Mouse (Mus musculus) neural tube, embryonic 15.5 days (tissue): ENCODE measurements at regions not wholly inside any gene's neighbourhood (a gene's known extent, or its start where the extent isn't known, plus 50 kb on each side); places are given as distances from the start of the nearest gene placed in this dataset.

Experiments
- ATAC-seq: fragments of 200-750 bp; cut with Nextera tagmentation; 2 replicates; pipeline ENCODE4 v1.8.0; 2017; ENCODE audit warnings: mild to moderate bottlenecking, moderate TSS enrichment, moderate library complexity; ENCODE audit not compliant: low FRiP score
- H3K27ac ChIP-seq: fragments of 300-500 bp; sonication (generic); replicated peaks from 2 replicates; pipeline ENCODE4 v1.5.1; 2015; ENCODE audit warnings: mild to moderate bottlenecking, inconsistent platforms
- H3K27me3 ChIP-seq: fragments of 300-500 bp; sonication (generic); replicated peaks from 2 replicates; pipeline ENCODE4 v1.6.1; 2015; ENCODE audit warnings: inconsistent platforms
- H3K36me3 ChIP-seq: fragments of 300-500 bp; sonication (generic); 2 replicates; pipeline ENCODE4 v1.6.1; 2015; ENCODE audit warnings: inconsistent platforms
- H3K4me1 ChIP-seq: fragments of 300-500 bp; sonication (generic); 2 replicates; pipeline ENCODE4 v1.6.1; 2015; ENCODE audit warnings: inconsistent platforms
- H3K4me2 ChIP-seq: fragments of 300-500 bp; sonication (generic); 2 replicates; pipeline ENCODE4 v1.6.1; 2015; ENCODE audit warnings: inconsistent platforms, mild to moderate bottlenecking, moderate library complexity
- H3K4me3 ChIP-seq: fragments of 300-500 bp; sonication (generic); replicated peaks from 2 replicates; pipeline ENCODE4 v1.5.1; 2015; ENCODE audit warnings: mild to moderate bottlenecking, inconsistent platforms
- H3K9ac ChIP-seq: fragments of 300-500 bp; sonication (generic); replicated peaks from 2 replicates; pipeline ENCODE4 v1.6.1; 2015; ENCODE audit warnings: mild to moderate bottlenecking, inconsistent platforms
- H3K9me3 ChIP-seq: fragments of 300-500 bp; sonication (generic); replicated peaks from 2 replicates; pipeline ENCODE4 v1.6.1; 2016; ENCODE audit warnings: inconsistent platforms
- WGBS: fragments of 180-500 bp; shearing (Covaris S2); methylation state at CpG from one replicate; pipeline ENCODE4 v1.1.7; 2015; ENCODE audit warnings: mixed read lengths; 5-methylcytosine and 5-hydroxymethylcytosine counted together

- H3K27ac ChIP-seq, result no peak overlapping the region
These were observed 142.5 kb downstream of the Tmem18 start for GRCm38 (mm10) chr12:30726747-30727146.

DNA sequence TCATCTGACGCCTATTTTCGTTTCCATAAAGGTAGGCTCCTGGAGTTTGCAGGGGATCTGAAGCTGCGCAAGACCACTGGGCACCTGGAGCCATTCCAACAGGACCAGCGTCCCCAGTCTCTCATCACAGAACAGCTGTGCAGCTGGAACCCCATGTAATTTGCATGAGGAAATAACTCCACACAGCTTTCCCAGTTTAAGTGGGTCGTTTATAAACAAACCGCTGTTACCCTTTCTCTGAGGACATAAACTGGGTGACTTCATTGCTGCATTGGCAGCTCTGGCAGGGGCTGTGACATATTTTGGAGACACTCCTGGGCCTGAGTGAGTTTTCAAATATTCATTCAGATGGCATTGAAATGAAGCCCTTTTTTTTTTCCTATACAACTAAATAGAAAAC, 145.2 kb downstream of the Tmem18 start:
- no peaks in the 10 kb centered on the region for H3K27me3 ChIP-seq
- H3K9ac ChIP-seq, result no peak overlapping the region
- 50% methylated on average over 6 of the region's 6 CpGs for WGBS

More at GRCm38 (mm10) chr12:30726747-30727146, 142.5 kb downstream of the Tmem18 start:
- Histone ChIP-seq H3K9ac (no peak overlapping the region), H3K4me1 (0 out of 2 replicates have a peak, but pooled peaks cover 7% of the 10 kb centered on the region), H3K4me3 (no peak overlapping the region), H3K27me3 (no peaks in the 10 kb centered on the region), H3K36me3 (no peaks in the 10 kb centered on the region), H3K9me3 (no peaks in the 10 kb centered on the region), H3K4me2 (no peak overlapping the region)
- 29% methylated on average over 4 of the region's 4 CpGs for WGBS
- 0 out of 2 replicates have a peak, but pooled peaks have one; percentile 34 for ATAC-seq

GRCm38 (mm10) chr12:30767621-30768020, 116.5 kb upstream of the Alkal2 start:
- Histone ChIP-seq H3K27me3 (no peaks in the 10 kb centered on the region), H3K4me3 (no peak overlapping the region), H3K9me3 (no peaks in the 10 kb centered on the region), H3K36me3 (no peaks in the 10 kb centered on the region), H3K27ac (no peak overlapping the region), H3K4me1 (no peaks in the 10 kb centered on the region), H3K4me2 (no peak overlapping the region), H3K9ac (no peak overlapping the region)
- ATAC-seq, result no peak

More for the DNA sequence above, 145.2 kb downstream of the Tmem18 start:
- no peak overlapping the region for H3K4me2 ChIP-seq
- H3K27ac ChIP-seq, result no peak overlapping the region
- no peak overlapping the region for H3K4me3 ChIP-seq
- ATAC-seq, result peak; percentile 72
- no peaks in the 10 kb centered on the region for H3K36me3 ChIP-seq
- no peaks in the 10 kb centered on the region for H3K9me3 ChIP-seq
- H3K4me1 ChIP-seq, result 0 out of 2 replicates have a peak, but pooled peaks cover 7% of the 10 kb centered on the region

GRCm38 (mm10) chr12:30793371-30793770, 90.8 kb upstream of the Alkal2 start:
- H3K36me3 ChIP-seq, result no peaks in the 10 kb centered on the region
- H3K4me2 ChIP-seq, result no peak overlapping the region
- WGBS, result 74% methylated on average over 2 of the region's 2 CpGs
- ATAC-seq, result no peak
- H3K27me3 ChIP-seq, result no peaks in the 10 kb centered on the region
- no peak overlapping the region for H3K27ac ChIP-seq
- no peaks in the 10 kb centered on the region for H3K9me3 ChIP-seq
- H3K4me3 ChIP-seq, result no peak overlapping the region
- H3K9ac ChIP-seq, result no peak overlapping the region
- H3K4me1 ChIP-seq, result no peaks in the 10 kb centered on the region

GRCm38 (mm10) chr12:30816096-30816495, 68.0 kb upstream of the Alkal2 start:
- no peaks in the 10 kb centered on the region for H3K27me3 ChIP-seq
- no peak overlapping the region for H3K9ac ChIP-seq
- H3K36me3 ChIP-seq, result no peaks in the 10 kb centered on the region
- H3K4me1 ChIP-seq, result no peaks in the 10 kb centered on the region
- ATAC-seq, result no peak
- no peak overlapping the region for H3K27ac ChIP-seq
- no peak overlapping the region for H3K4me2 ChIP-seq
- H3K9me3 ChIP-seq, result no peaks in the 10 kb centered on the region
- H3K4me3 ChIP-seq, result no peak overlapping the region
- WGBS, result 82% methylated on average over 2 of the region's 2 CpGs

DNA sequence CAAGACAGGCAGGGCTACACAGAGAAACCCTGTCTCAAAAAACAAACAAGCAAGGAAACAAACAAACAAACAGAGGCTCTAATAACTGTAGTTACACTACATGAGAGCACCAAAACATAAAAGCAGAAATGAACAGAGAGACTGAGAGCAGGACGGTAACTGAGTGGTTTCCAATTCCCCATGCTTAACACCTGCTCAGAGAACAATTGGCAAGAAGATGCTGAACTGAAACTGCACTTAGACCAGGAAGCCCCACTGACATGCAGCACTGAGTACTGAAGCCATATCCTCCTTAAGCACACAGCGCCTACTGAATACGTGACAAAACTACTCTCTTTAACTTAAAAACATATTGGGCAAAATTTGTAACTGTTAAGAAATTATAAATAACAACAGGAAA, 52.7 kb upstream of the Alkal2 start:
- no peaks in the 10 kb centered on the region for H3K4me1 ChIP-seq
- no peak for ATAC-seq
- H3K27ac ChIP-seq, result no peak overlapping the region
- WGBS, result 85% methylated on average over 3 of the region's 3 CpGs
- no peaks in the 10 kb centered on the region for H3K9me3 ChIP-seq
- H3K27me3 ChIP-seq, result no peaks in the 10 kb centered on the region
- H3K4me2 ChIP-seq, result no peak overlapping the region
- H3K36me3 ChIP-seq, result no peaks in the 10 kb centered on the region
- H3K4me3 ChIP-seq, result no peak overlapping the region
- no peak overlapping the region for H3K9ac ChIP-seq
